Mouse (Mus musculus): ENCODE results near the gene P2rx1. TPM values are rescaled to one million over a fixed set of nuclear protein-coding genes. Genes with fewer than 3 reads are reported as not detected.

P2rx1 gene
- polyA plus RNA-seq, 1 experiment from 2014 or later = 1.9 TPM

GRCm38 (mm10) chr11:73036889-73037288, 38.0 kb downstream of the P2rx1 start:
- Histone ChIP-seq H3K9me3 (ENCODE audit: low read depth, low read length) (no peaks in the 10 kb centered on the region), H3K27me3 (ENCODE audit: insufficient read depth, low read length) (no peaks in the 10 kb centered on the region), H3K36me3 (ENCODE audit: insufficient read depth) (peaks cover 5% of the 10 kb centered on the region), H3K9ac (no peak overlapping the region), H3K27ac (ENCODE audit: low read depth) (no peak overlapping the region), H3K4me1 (ENCODE audit: insufficient read depth) (no peaks in the 10 kb centered on the region), H3K4me2 (no peak overlapping the region), H3K4me3 (ENCODE audit: low read depth, low read length) (no peak overlapping the region)
- WGBS = 47% methylated on average over 6 of the region's 6 CpGs
- TF ChIP-seq CTCF (IDR thresholded peaks at IDR 0.05; ENCODE audit: low read depth) = no peak
- ATAC-seq (ENCODE audit: insufficient read depth) (no peak), DNase-seq (no peak)

- whole genome bisulfite sequencing = 88% methylated on average over 3 of the region's 3 CpGs
- H3K27ac ChIP-seq (ENCODE audit: low read depth) = no peak overlapping the region
- H3K4me1 ChIP-seq (ENCODE audit: insufficient read depth) = no peaks in the 10 kb centered on the region
- peaks cover 5% of the 10 kb centered on the region for H3K36me3 ChIP-seq (ENCODE audit: insufficient read depth)
- no peak for TF ChIP-seq CTCF (IDR thresholded peaks at IDR 0.05; ENCODE audit: low read depth)
- no peak overlapping the region for H3K9ac ChIP-seq
- ATAC-seq (ENCODE audit: insufficient read depth) = no peak
- H3K27me3 ChIP-seq (ENCODE audit: insufficient read depth, low read length) = no peaks in the 10 kb centered on the region
- no peak for DNase-seq
- no peak overlapping the region for H3K4me2 ChIP-seq
- H3K9me3 ChIP-seq (ENCODE audit: low read depth, low read length) = no peaks in the 10 kb centered on the region
- no peak overlapping the region for H3K4me3 ChIP-seq (ENCODE audit: low read depth, low read length)
These were observed 38.8 kb downstream of the P2rx1 start for GRCm38 (mm10) chr11:73037691-73038090.

GRCm38 (mm10) chr11:73039102-73039799, 40.3 kb downstream of the P2rx1 start:
- Histone ChIP-seq H3K27ac (ENCODE audit: low read depth) (no peak overlapping the region), H3K4me1 (ENCODE audit: insufficient read depth) (no peaks in the 10 kb centered on the region), H3K27me3 (ENCODE audit: insufficient read depth, low read length) (no peaks in the 10 kb centered on the region), H3K36me3 (ENCODE audit: insufficient read depth) (peaks cover 5% of the 10 kb centered on the region), H3K9me3 (ENCODE audit: low read depth, low read length) (no peaks in the 10 kb centered on the region), H3K4me2 (no peak overlapping the region), H3K4me3 (ENCODE audit: low read depth, low read length) (no peak overlapping the region), H3K9ac (no peak overlapping the region)
- TF ChIP-seq CTCF (IDR thresholded peaks at IDR 0.05; ENCODE audit: low read depth) = peak; percentile 87
- 57% methylated on average over 9 of the region's 9 CpGs for WGBS
- DNase-seq = peak; percentile 89
- ATAC-seq (ENCODE audit: insufficient read depth) = peak; percentile 70; the same call in 1 of the 2 replicates

- H3K9me3 ChIP-seq (ENCODE audit: low read depth, low read length) = no peaks in the 10 kb centered on the region
- H3K4me1 ChIP-seq (ENCODE audit: insufficient read depth) = 0 out of 2 replicates have a peak, but pooled peaks cover 6% of the 10 kb centered on the region
- TF ChIP-seq CTCF (IDR thresholded peaks at IDR 0.05; ENCODE audit: low read depth) = no peak
- no peak overlapping the region for H3K4me2 ChIP-seq
- WGBS = 14% methylated on average over 6 of the region's 6 CpGs
- DNase-seq (peak; percentile 13), ATAC-seq (ENCODE audit: insufficient read depth) (no peak)
- H3K36me3 ChIP-seq (ENCODE audit: insufficient read depth) = peaks cover 5% of the 10 kb centered on the region; the same call in 1 of the 2 replicates
- no peak overlapping the region for H3K27ac ChIP-seq (ENCODE audit: low read depth)
- no peaks in the 10 kb centered on the region for H3K27me3 ChIP-seq (ENCODE audit: insufficient read depth, low read length)
- no peak overlapping the region for H3K4me3 ChIP-seq (ENCODE audit: low read depth, low read length)
- no peak overlapping the region for H3K9ac ChIP-seq
These were observed 45.4 kb downstream of the P2rx1 start for GRCm38 (mm10) chr11:73044229-73044755.

GRCm38 (mm10) chr11:73044789-73045188, 45.9 kb downstream of the P2rx1 start:
- Histone ChIP-seq H3K27me3 (ENCODE audit: insufficient read depth, low read length) (no peaks in the 10 kb centered on the region), H3K9me3 (ENCODE audit: low read depth, low read length) (no peaks in the 10 kb centered on the region), H3K9ac (no peak overlapping the region), H3K27ac (ENCODE audit: low read depth) (no peak overlapping the region), H3K4me2 (no peak overlapping the region), H3K4me3 (ENCODE audit: low read depth, low read length) (no peak overlapping the region), H3K36me3 (ENCODE audit: insufficient read depth) (peaks cover 5% of the 10 kb centered on the region; the same call in 1 of the 2 replicates), H3K4me1 (ENCODE audit: insufficient read depth) (0 out of 2 replicates have a peak, but pooled peaks cover 6% of the 10 kb centered on the region)
- ATAC-seq (ENCODE audit: insufficient read depth) (no peak), DNase-seq (no peak)
- 66% methylated on average over 4 of the region's 4 CpGs for WGBS
- TF ChIP-seq CTCF (IDR thresholded peaks at IDR 0.05; ENCODE audit: low read depth) = no peak

- Histone ChIP-seq H3K4me1 (ENCODE audit: insufficient read depth) (0 out of 2 replicates have a peak, but pooled peaks cover 6% of the 10 kb centered on the region), H3K27me3 (ENCODE audit: insufficient read depth, low read length) (no peaks in the 10 kb centered on the region), H3K4me3 (ENCODE audit: low read depth, low read length) (peak within 1 kb of the TSS; percentile 87), H3K36me3 (ENCODE audit: insufficient read depth) (peaks cover 25% of the 10 kb centered on the region), H3K27ac (ENCODE audit: low read depth) (peak within 1 kb of the TSS; percentile 88), H3K4me2 (peak within 1 kb of the TSS; percentile 84), H3K9ac (peak within 1 kb of the TSS; percentile 88), H3K9me3 (ENCODE audit: low read depth, low read length) (no peaks in the 10 kb centered on the region)
- DNase-seq (peak; percentile 98), ATAC-seq (ENCODE audit: insufficient read depth) (peak; percentile 95)
- TF ChIP-seq CTCF (IDR thresholded peaks at IDR 0.05; ENCODE audit: low read depth) = peak; percentile 75
- WGBS = 1% methylated on average over 39 of the region's 39 CpGs
These were observed 48.7 kb downstream of the P2rx1 start, which contains the start of gene Ncbp3 for GRCm38 (mm10) chr11:73047542-73047996. Gene Ncbp3, plus strand, starts transcription at chr11:73047783.
